Mouse (Mus musculus) liver, embryonic 15.5 days (tissue): ENCODE measurements around the gene Rps24. TPM values are rescaled to one million over a fixed set of nuclear protein-coding genes. Genes with fewer than 3 reads are reported as not detected.

Experiments used
- polyA plus RNA-seq: library from polyadenylated mRNA; unstranded; fragments of >200 nt; fragmentation: Nextera tagmentation; extraction: Ambion mirVana; gene quantifications from 2 replicates; pipeline ENCODE4 v1.2.1, GENCODE M21; 2015

The Rps24 gene
- polyA plus RNA-seq, 1 experiment from 2014 or later, result 420 TPM

Other genes starting within 250 kb of the Rps24 start
- 0.97 and 1.1 TPM in 2 replicates for gene Dlg5, start 241.2 kb upstream of the Rps24 start, polyA plus RNA-seq
- gene E330034G19Rik, start 193.9 kb upstream of the Rps24 start, polyA plus RNA-seq, result not detected in 2 replicates
- 5.9 and 6.5 TPM in 2 replicates for gene Polr3a, start 67 bp upstream of the Rps24 start, polyA plus RNA-seq